In genomic region chr16:49793596-49793995, GRCm38 (mm10) we compare ENCODE assay signal across 14 mouse cellular contexts.
"Had no signal": no experiment of that assay in that cellular context is flagged by ENCODE, and none has a peak within 500 bp of the region (broad histone marks: within the 10 kb centered on the region; RNA-seq: fewer than 3 reads in every experiment).

No protein-coding gene starts in this region.

- H3K9me3 ChIP-seq: limb, embryonic 15.5 days; midbrain, embryonic 12.5 days; neural tube, embryonic 12.5 days had no signal

- H3K36me3 ChIP-seq: limb, embryonic 15.5 days; midbrain, embryonic 12.5 days; neural tube, embryonic 12.5 days had no signal

- H3K4me3 ChIP-seq: limb, embryonic 15.5 days; midbrain, embryonic 12.5 days; neural tube, embryonic 12.5 days had no signal

- H3K4me2 ChIP-seq: limb, embryonic 15.5 days; lung, embryonic 14.5 days; midbrain, embryonic 12.5 days; neural tube, embryonic 12.5 days had no signal

- H3K9ac ChIP-seq: limb, embryonic 15.5 days; lung, embryonic 14.5 days; midbrain, embryonic 12.5 days; neural tube, embryonic 12.5 days had no signal

- H3K27ac ChIP-seq: limb, embryonic 15.5 days; midbrain, embryonic 12.5 days; neural tube, embryonic 12.5 days had no signal

- H3K4me1 ChIP-seq: limb, embryonic 15.5 days; midbrain, embryonic 12.5 days; neural tube, embryonic 12.5 days had no signal

- H3K27me3 ChIP-seq: limb, embryonic 15.5 days; midbrain, embryonic 12.5 days; neural tube, embryonic 12.5 days had no signal

- DNase-seq: kidney, adult 8-10 months; kidney, postnatal 25 days; layer of hippocampus, adult 9-11 months; layer of hippocampus, postnatal 36 days; lung, embryonic 14.5 days; lung, postnatal 10 days; lung, postnatal 4 days; right cerebral cortex, postnatal 4 days; spleen, adult 18-20 months; thymus, postnatal 4 days had no signal

- ATAC-seq: intestine, postnatal 0 days had no signal
